Mouse (Mus musculus) ovary, postnatal 36 days (tissue): Measurements from ENCODE around the gene Rhbdf1.

Experiments
- DNase-seq: peaks from one replicate; pipeline ENCODE4 v3.0.0; 2022; ENCODE audit warnings: low spot score, mixed read lengths

The Rhbdf1 gene

DNA sequence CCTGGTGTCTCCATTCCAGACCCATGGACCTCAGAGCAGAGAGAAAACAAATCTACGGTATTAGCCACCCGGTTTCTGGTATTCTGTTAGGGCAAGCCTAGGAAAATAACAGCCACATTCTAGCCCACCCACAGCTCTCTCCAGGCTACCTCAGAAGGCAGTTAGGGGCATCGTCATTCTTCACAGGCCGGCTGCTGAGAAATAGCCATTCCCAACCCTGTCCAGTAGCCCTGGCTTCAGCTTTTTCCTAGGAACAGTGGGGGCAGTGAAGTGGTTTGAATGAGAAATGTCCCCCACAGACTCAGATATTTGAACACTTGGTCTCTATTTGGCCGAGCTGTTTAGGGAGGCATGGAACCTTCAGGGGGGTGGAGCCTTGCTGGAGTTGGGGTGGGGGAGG lies 32.7 kb downstream of the Rhbdf1 start:
- DNase-seq, result no peak

- no peak for DNase-seq
Observed at GRCm38 (mm10) chr11:32188881-32189280, 33.2 kb downstream of the Rhbdf1 start.

DNA sequence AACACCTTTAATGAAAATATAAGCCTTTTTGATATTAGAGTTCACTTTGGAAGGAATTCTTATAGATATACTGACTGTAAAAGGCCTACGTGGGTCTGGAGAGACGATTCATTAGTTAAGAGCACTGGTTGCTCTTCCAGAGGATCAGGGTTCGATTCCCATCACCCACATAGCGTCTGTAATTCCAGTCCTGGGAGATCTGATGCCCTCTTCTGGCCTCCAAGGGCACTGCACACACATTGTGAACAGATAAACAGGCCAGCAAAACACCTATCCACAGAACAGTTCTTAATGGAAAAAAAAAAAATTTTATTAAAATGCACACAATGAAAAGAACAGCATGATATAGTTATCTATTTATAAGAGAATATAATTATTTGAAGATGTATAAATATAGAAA lies 34.8 kb downstream of the Rhbdf1 start:
- no peak for DNase-seq

DNA sequence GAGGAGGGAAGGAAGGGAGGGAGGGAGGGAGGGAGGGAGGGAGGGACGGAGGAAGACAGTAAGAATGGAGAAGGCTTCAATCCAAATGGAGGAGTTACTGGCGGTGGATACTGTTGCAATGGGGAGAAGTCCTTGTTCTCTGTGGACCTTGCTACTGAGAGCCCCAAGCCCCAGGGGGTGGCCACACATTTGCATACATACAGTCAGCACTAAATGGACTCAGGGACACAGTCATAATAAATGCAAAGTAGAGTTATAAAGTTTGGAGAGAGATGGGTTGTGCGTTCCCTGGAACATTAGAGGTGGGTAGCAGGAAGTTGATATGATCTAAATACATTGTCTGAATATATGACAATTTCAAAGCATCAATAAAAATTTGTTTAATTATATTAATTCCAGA lies 36.1 kb downstream of the Rhbdf1 start:
- no peak for DNase-seq

DNA sequence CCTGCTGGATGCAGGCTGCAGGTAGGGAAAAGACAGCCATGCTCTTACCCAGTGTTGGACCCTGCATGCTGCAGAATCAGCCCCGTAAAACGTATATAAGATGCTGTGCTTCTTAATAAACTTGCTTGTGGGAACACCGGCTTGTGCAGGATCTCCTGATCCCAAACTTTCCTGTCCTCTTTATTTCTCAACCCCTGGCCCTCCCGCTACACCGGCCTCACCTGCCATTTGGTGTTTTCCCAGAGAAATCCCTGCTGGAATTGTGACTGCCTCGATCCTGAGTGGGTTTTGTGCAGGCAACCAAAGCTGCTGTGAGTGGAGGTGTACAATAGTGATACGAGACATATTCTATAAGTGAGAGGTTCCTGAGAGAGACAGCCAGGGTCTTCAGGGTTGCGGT lies 37.6 kb downstream of the Rhbdf1 start:
- DNase-seq, result no peak

DNA sequence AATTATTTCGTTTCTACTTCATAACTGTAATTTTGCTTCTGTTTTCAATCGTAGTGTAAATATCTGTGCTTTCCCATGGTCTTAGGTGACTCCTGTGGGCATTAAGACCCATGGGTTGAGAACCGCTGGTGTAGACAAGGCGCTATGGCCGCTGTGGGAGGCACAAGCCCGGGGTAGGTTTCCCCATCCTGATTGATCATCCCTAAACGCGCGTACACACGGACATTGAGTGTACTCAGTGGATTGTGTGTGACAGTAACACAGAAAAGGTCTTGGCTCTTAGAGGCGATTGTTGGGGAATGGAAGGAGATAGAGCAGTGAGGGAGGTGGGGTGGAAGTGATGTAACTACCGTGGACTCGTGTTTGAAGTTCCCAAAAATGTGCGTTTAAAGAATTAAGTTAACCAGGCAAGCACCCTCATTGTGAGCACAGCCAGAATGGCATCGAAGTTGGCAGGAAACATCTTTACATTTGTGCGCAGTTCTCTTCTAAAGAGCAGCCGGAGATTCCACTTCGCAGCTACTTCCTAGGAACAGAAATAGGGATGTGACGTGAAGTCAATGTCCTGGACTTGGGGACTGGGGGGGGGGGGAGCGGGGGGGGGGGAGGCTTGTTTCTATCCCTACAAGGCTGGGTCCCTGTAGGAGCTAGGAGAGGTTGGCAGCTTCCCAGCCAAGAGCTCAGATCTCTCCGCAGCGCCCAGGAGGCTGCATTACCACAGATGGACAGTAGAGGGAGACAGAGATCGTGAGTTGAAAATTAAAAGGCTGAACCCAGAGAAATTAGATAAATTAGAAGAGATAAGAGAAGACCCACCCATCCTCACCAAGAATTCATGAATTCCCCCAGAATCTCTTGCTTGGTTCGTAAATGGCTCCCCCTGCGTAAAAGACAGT lies 39.9 kb downstream of the Rhbdf1 start:
- peak; percentile 67 for DNase-seq

GRCm38 (mm10) chr11:32181246-32181645 lies 40.9 kb downstream of the Rhbdf1 start:
- DNase-seq, result no peak

- no peak for DNase-seq
Observed at GRCm38 (mm10) chr11:32178506-32178905, 43.6 kb downstream of the Rhbdf1 start.

- no peak for DNase-seq
Observed at GRCm38 (mm10) chr11:32166683-32167082, 55.4 kb downstream of the Rhbdf1 start.

- peak; percentile 76 for DNase-seq
Observed at GRCm38 (mm10) chr11:32161922-32162804, 59.9 kb downstream of the Rhbdf1 start.

DNA sequence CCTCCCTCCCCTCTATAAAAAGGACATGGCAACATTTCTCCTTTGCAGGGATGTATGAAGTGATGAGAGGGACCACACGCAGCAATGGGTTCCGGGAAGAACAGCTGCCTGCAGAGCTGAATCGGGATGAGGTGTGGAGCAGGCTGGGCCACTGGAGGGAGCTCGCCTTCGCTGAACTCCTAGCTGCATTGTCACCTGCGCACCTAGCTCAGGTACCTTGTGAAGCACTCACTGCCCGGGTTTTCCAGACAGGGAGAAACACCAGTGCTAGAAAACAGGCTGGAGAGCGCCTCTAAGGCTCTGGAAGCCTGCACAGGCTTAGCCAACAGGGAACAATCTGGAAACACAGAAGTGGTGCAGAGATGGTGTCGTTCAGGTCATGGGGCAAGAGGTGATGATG lies 60.6 kb downstream of the Rhbdf1 start:
- DNase-seq, result peak; percentile 13

DNA sequence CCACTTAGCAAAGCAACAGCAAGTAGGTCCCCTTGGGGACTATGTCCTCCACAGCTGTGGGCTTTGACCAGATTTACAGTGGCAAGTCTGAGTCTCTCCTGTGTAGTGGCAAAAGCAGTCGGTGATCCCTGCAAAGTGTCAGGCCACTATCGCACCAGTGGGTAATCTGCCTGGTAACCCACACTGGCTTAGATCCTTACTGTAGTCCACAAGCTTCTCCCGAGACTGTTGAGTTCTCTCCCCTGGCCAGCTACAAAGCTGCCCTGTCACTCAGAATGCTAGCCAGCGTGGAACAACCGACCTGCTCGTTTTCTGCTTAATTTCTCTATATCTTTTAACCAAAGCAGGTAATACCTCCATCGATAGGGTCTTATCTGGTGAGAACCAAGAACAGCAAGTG lies 61.8 kb downstream of the Rhbdf1 start:
- no peak for DNase-seq
